Mouse (Mus musculus): ENCODE results near the gene Amfr. TPM values are rescaled to one million over a fixed set of nuclear protein-coding genes. Genes with fewer than 3 reads are reported as not detected.

Amfr gene
- polyA plus RNA-seq (2015; fragmentation: Nextera tagmentation; extraction: Ambion mirVana), result 53.8 and 58.1 TPM in 2 replicates

GRCm38 (mm10) chr8:94012013-94012951, at the start of gene Amfr:
Amfr (minus strand) TSS chr8:94012842.

GRCm38 (mm10) chr8:94036944-94037524, 24.4 kb upstream of the Amfr start, which contains the start of the genes Nudt21 and Ogfod1:
Nudt21 (minus strand) TSS chr8:94037031.
Ogfod1 (plus strand) TSS chr8:94037198.

Small RNA genes lying within 50 kb of the gene (microRNA-seq; reads per million reads assigned to microRNA genes)
- not detected for gene Gm24159

Other genes with a start within 250 kb of the Amfr start
- gene Gnao1, start 202.9 kb downstream of the Amfr start, polyA plus RNA-seq (2015; fragmentation: Nextera tagmentation; extraction: Ambion mirVana), result 25.7 and 34.4 TPM in 2 replicates
- 56.3 and 70.6 TPM in 2 replicates for gene Nudt21, start 24.2 kb upstream of the Amfr start, polyA plus RNA-seq (2015; fragmentation: Nextera tagmentation; extraction: Ambion mirVana)
- 8.1 and 9.1 TPM in 2 replicates for gene Ogfod1, start 24.4 kb upstream of the Amfr start, polyA plus RNA-seq (2015; fragmentation: Nextera tagmentation; extraction: Ambion mirVana)
- 7.5 and 7.6 TPM in 2 replicates for gene Bbs2, start 86.1 kb upstream of the Amfr start, polyA plus RNA-seq (2015; fragmentation: Nextera tagmentation; extraction: Ambion mirVana)
- not detected in 2 replicates for gene Mt4, start 124.4 kb upstream of the Amfr start, polyA plus RNA-seq (2015; fragmentation: Nextera tagmentation; extraction: Ambion mirVana)
- 0.52 and 0.77 TPM in 2 replicates for gene Mt3, start 139.8 kb upstream of the Amfr start, polyA plus RNA-seq (2015; fragmentation: Nextera tagmentation; extraction: Ambion mirVana)
- gene Mt2, start 159.8 kb upstream of the Amfr start, polyA plus RNA-seq (2015; fragmentation: Nextera tagmentation; extraction: Ambion mirVana), result 34.8 and 41.7 TPM in 2 replicates
- gene Mt1, start 166.2 kb upstream of the Amfr start, polyA plus RNA-seq (2015; fragmentation: Nextera tagmentation; extraction: Ambion mirVana), result 198 and 237 TPM in 2 replicates
- 29.5 and 36.8 TPM in 2 replicates for gene Nup93, start 201.7 kb upstream of the Amfr start, polyA plus RNA-seq (2015; fragmentation: Nextera tagmentation; extraction: Ambion mirVana)